Mouse (Mus musculus) hindbrain, embryonic 14.5 days (tissue): ENCODE data around the gene Akt1. TPM values are rescaled to one million over a fixed set of nuclear protein-coding genes. Genes with fewer than 3 reads are reported as not detected.

Experiments used
- ATAC-seq: fragments of 200-750 bp; cut with Nextera tagmentation; 2 replicates; pipeline ENCODE4 v1.8.0; 2017; ENCODE audit warnings: moderate number of reproducible peaks, mild to moderate bottlenecking, moderate TSS enrichment, moderate library complexity; ENCODE audit not compliant: low FRiP score
- DNase-seq: peaks from one replicate; pipeline ENCODE4 v3.0.0-alpha.2; 2015; ENCODE audit warnings: low spot score
- H3K27ac ChIP-seq: fragments of 300-500 bp; sonication (generic); 2 replicates; pipeline ENCODE4 v1.5.1; 2014; ENCODE audit warnings: mild to moderate bottlenecking, moderate library complexity
- H3K27me3 ChIP-seq: fragments of 300-500 bp; sonication (generic); 2 replicates; pipeline ENCODE4 v1.6.1; 2014; ENCODE audit warnings: mild to moderate bottlenecking, low read length, mixed read lengths; ENCODE audit not compliant: control insufficient read depth, insufficient read depth
- H3K36me3 ChIP-seq: fragments of 300-500 bp; sonication (generic); replicated peaks from 2 replicates; pipeline ENCODE4 v1.6.1; 2014; ENCODE audit not compliant: control insufficient read depth, insufficient read depth
- H3K4me1 ChIP-seq: fragments of 300-500 bp; sonication (generic); replicated peaks from 2 replicates; pipeline ENCODE4 v1.6.1; 2014; ENCODE audit warnings: antibody characterized with exemption, low read length, mixed read lengths; ENCODE audit not compliant: control insufficient read depth, insufficient read depth
- H3K4me2 ChIP-seq: fragments of 300-500 bp; sonication (generic); replicated peaks from 2 replicates; pipeline ENCODE4 v1.6.1; 2014; ENCODE audit warnings: mild to moderate bottlenecking, moderate library complexity
- H3K4me3 ChIP-seq: fragments of 300-500 bp; sonication (generic); replicated peaks from 2 replicates; pipeline ENCODE4 v1.5.1; 2014; ENCODE audit warnings: mild to moderate bottlenecking, low read length
- H3K9ac ChIP-seq: fragments of 300-500 bp; sonication (generic); 2 replicates; pipeline ENCODE4 v1.6.1; 2014
- H3K9me3 ChIP-seq: fragments of 300-500 bp; sonication (generic); 2 replicates; pipeline ENCODE4 v1.6.1; 2016; ENCODE audit warnings: low read length; ENCODE audit not compliant: control insufficient read depth
- WGBS: fragments of 180-500 bp; shearing (Covaris S2); extraction: QIAGEN DNeasy Blood & Tissue Kit; methylation state at CpG from one replicate; pipeline ENCODE4 v1.1.7; 2014; 5-methylcytosine and 5-hydroxymethylcytosine counted together
- polyA plus RNA-seq: library from polyadenylated mRNA; unstranded; fragments of >200 nt; fragmentation: Nextera tagmentation; extraction: Ambion mirVana; gene quantifications from 2 replicates; pipeline ENCODE4 v1.2.1, GENCODE M21; 2014

Akt1 gene
- polyA plus RNA-seq, 1 experiment from 2014 or later, result 69.2 TPM

- H3K36me3 ChIP-seq, result peaks cover 94% of the 10 kb centered on the region
Observed at GRCm38 (mm10) chr12:112654076-112654475, 20.6 kb downstream of the Akt1 start.

GRCm38 (mm10) chr12:112653157-112653824, 21.4 kb downstream of the Akt1 start:
- no peaks in the 10 kb centered on the region for H3K27me3 ChIP-seq
- no peaks in the 10 kb centered on the region for H3K4me1 ChIP-seq
- no peak overlapping the region for H3K4me3 ChIP-seq
- no peak overlapping the region for H3K4me2 ChIP-seq
- DNase-seq (peak; percentile 92), ATAC-seq (peak; percentile 59)
- no peak overlapping the region for H3K27ac ChIP-seq
- no peak overlapping the region for H3K9ac ChIP-seq
- WGBS, result 41% methylated on average over 7 of the region's 7 CpGs
- H3K9me3 ChIP-seq, result no peaks in the 10 kb centered on the region
- H3K36me3 ChIP-seq, result peaks cover 92% of the 10 kb centered on the region

More at GRCm38 (mm10) chr12:112654076-112654475, 20.6 kb downstream of the Akt1 start:
- Histone ChIP-seq H3K4me2 (no peak overlapping the region), H3K4me1 (no peaks in the 10 kb centered on the region; the same call in 1 of the 2 replicates), H3K27ac (no peak overlapping the region), H3K27me3 (no peaks in the 10 kb centered on the region), H3K9me3 (no peaks in the 10 kb centered on the region), H3K9ac (no peak overlapping the region), H3K4me3 (no peak overlapping the region)
- ATAC-seq (no peak), DNase-seq (no peak)
- WGBS, result 82% methylated on average over 5 of the region's 5 CpGs

GRCm38 (mm10) chr12:112651778-112652439, 22.8 kb downstream of the Akt1 start:
- DNase-seq (no peak), ATAC-seq (no peak)
- Histone ChIP-seq H3K4me1 (no peaks in the 10 kb centered on the region), H3K9me3 (no peaks in the 10 kb centered on the region), H3K4me3 (no peak overlapping the region), H3K9ac (no peak overlapping the region), H3K36me3 (peaks cover 91% of the 10 kb centered on the region), H3K27me3 (no peaks in the 10 kb centered on the region), H3K27ac (no peak overlapping the region), H3K4me2 (no peak overlapping the region)
- 91% methylated on average over 5 of the region's 5 CpGs for WGBS

GRCm38 (mm10) chr12:112648081-112648480, 26.6 kb downstream of the Akt1 start:
- H3K9me3 ChIP-seq, result no peaks in the 10 kb centered on the region
- peaks cover 54% of the 10 kb centered on the region for H3K36me3 ChIP-seq
- no peak for ATAC-seq
- H3K4me1 ChIP-seq, result peaks cover 13% of the 10 kb centered on the region
- H3K27me3 ChIP-seq, result no peaks in the 10 kb centered on the region
- no peak overlapping the region for H3K4me3 ChIP-seq
- H3K9ac ChIP-seq, result no peak overlapping the region
- DNase-seq, result no peak
- 96% methylated on average over 5 of the region's 5 CpGs for WGBS
- H3K4me2 ChIP-seq, result no peak overlapping the region
- H3K27ac ChIP-seq, result no peak overlapping the region

GRCm38 (mm10) chr12:112646139-112646538, 28.5 kb downstream of the Akt1 start:
- ATAC-seq, result no peak
- peaks cover 13% of the 10 kb centered on the region for H3K4me1 ChIP-seq
- no peaks in the 10 kb centered on the region for H3K27me3 ChIP-seq
- peaks cover 37% of the 10 kb centered on the region for H3K36me3 ChIP-seq
- peak overlapping the region; percentile 62; the same call in 1 of the 2 replicates for H3K4me3 ChIP-seq
- no peak overlapping the region for H3K27ac ChIP-seq
- WGBS, result 58% methylated on average over 6 of the region's 6 CpGs
- no peak for DNase-seq
- 0 out of 2 replicates have a peak overlapping the region, but pooled peaks have one; percentile 71 for H3K9ac ChIP-seq
- H3K9me3 ChIP-seq, result no peaks in the 10 kb centered on the region
- peak overlapping the region; percentile 56 for H3K4me2 ChIP-seq

- H3K36me3 ChIP-seq, result peaks cover 27% of the 10 kb centered on the region
- H3K27me3 ChIP-seq, result no peaks in the 10 kb centered on the region
- peak overlapping the region; percentile 56 for H3K4me2 ChIP-seq
- ATAC-seq, result no peak; the same call in 1 of the 2 replicates
- H3K9me3 ChIP-seq, result no peaks in the 10 kb centered on the region
- under 1% methylated on average over 75 of the region's 75 CpGs for WGBS
- no peak for DNase-seq
- H3K27ac ChIP-seq, result peak overlapping the region; percentile 88
- peak overlapping the region; percentile 62 for H3K4me3 ChIP-seq
- peaks cover 13% of the 10 kb centered on the region for H3K4me1 ChIP-seq
- peak overlapping the region; percentile 71 for H3K9ac ChIP-seq
Observed at GRCm38 (mm10) chr12:112644855-112645506, 29.7 kb downstream of the Akt1 start.

- 2% methylated on average over 44 of the region's 46 CpGs for WGBS
- peak within 1 kb of the TSS; percentile 62 for H3K4me3 ChIP-seq
Observed at GRCm38 (mm10) chr12:112644180-112644854, 30.4 kb downstream of the Akt1 start, which contains the start of gene Siva1. Gene Siva1, plus strand, starts transcription at chr12:112644679.

GRCm38 (mm10) chr12:112643126-112643525, 31.6 kb downstream of the Akt1 start:
- WGBS, result 94% methylated on average over 6 of the region's 6 CpGs
- DNase-seq, result no peak
- H3K27ac ChIP-seq, result no peak overlapping the region
- no peak overlapping the region for H3K4me2 ChIP-seq
- H3K36me3 ChIP-seq, result peaks cover 11% of the 10 kb centered on the region
- peaks cover 13% of the 10 kb centered on the region for H3K4me1 ChIP-seq
- H3K27me3 ChIP-seq, result no peaks in the 10 kb centered on the region
- no peak for ATAC-seq
- no peak overlapping the region for H3K9ac ChIP-seq
- H3K9me3 ChIP-seq, result no peaks in the 10 kb centered on the region
- H3K4me3 ChIP-seq, result no peak overlapping the region

More at GRCm38 (mm10) chr12:112644180-112644854, 30.4 kb downstream of the Akt1 start, which contains the start of gene Siva1:
- DNase-seq, result peak; percentile 94
- peak within 1 kb of the TSS; percentile 56 for H3K4me2 ChIP-seq
- H3K9me3 ChIP-seq, result no peaks in the 10 kb centered on the region
- no peaks in the 10 kb centered on the region for H3K27me3 ChIP-seq
- ATAC-seq, result peak; percentile 97
- peaks cover 21% of the 10 kb centered on the region for H3K36me3 ChIP-seq
- peaks cover 13% of the 10 kb centered on the region for H3K4me1 ChIP-seq
- H3K9ac ChIP-seq, result peak within 1 kb of the TSS; percentile 71
- H3K27ac ChIP-seq, result peak within 1 kb of the TSS; percentile 88
